Mouse (Mus musculus) brain, embryonic 14.5 days (tissue): ENCODE data around the gene Bsdc1.

Experiments used
- CTCF ChIP-seq: fragments of 200-500 bp; IDR thresholded peaks from 2 replicates; pipeline ENCODE4 v1.5.1; 2012; ENCODE audit warnings: inconsistent platforms, mild to moderate bottlenecking, moderate library complexity, borderline replicate concordance; ENCODE audit not compliant: insufficient read depth, insufficient read length; ENCODE audit errors: extremely low read depth
- POLR2A ChIP-seq: fragments of 200-500 bp; IDR thresholded peaks from 2 replicates; pipeline ENCODE4 v1.6.1; 2012; ENCODE audit warnings: mild to moderate bottlenecking, inconsistent platforms, borderline replicate concordance; ENCODE audit not compliant: poor library complexity, insufficient read depth, insufficient read length, severe bottlenecking; ENCODE audit errors: extremely low read depth

DNA sequence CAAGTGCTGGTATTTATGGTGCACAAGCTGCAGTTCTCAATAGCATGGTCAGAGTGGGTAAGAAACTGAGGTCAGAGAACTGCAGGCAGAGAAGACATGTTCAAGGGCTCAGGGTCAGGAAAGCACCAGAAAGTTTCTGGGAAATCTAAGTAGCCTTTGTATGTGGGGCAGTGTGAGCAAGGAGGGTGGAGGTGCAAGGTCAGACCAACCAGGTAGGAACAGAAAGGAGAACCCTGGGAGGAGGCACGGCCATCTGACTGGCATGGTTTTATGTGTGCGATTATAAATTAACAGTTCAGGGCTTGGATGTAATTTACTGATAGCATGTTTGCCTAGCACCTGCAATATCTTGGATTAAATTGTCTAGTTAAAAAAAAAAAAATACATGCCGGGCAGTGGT, 1.7 kb upstream of the Bsdc1 start:
- TF ChIP-seq CTCF (no peak), POLR2A (no peak)
